Comparison of ENCODE assay signal across 8 mouse cellular contexts in the genomic region with DNA sequence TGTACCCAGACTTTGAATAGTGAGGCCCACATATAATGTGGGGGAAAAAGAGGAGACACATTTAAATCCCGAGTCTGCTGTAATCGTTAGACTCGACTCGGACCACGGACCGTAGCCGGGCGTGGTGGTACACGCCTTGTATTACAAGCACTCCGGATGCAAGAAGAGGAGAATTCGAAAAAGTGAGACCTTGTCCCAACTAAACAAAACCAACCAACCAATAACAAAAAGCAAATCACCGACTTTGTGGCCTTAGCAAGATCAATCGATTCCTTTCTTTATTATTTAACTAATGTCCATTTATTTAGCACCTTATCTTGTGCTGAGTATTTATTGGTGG. TPM values are rescaled to one million over a fixed set of nuclear protein-coding genes. Genes with fewer than 3 reads are reported as not detected.
DNase-seq lines count a peak whose midpoint lies in the region; ATAC-seq lines count a peak whose summit lies in the region.

No protein-coding gene starts in this region.

- peak overlapping the region; percentile 70 for H3K4me2 ChIP-seq in liver, embryonic 16.5 days (ENCODE audit: low read depth, low read length)

- WGBS in liver, embryonic 16.5 days (ENCODE audit: insufficient replicate concordance) = under 1% methylated on average over 13 of the region's 13 CpGs

- H3K9ac ChIP-seq in liver, embryonic 16.5 days (ENCODE audit: low read depth, low read length) = peak overlapping the region; percentile 99

- H3K9me3 ChIP-seq in liver, embryonic 16.5 days (replicated peaks; ENCODE audit: control insufficient read depth, low read length) = no peaks in the 10 kb centered on the region

- H3K4me1 ChIP-seq in liver, embryonic 16.5 days (ENCODE audit: control insufficient read depth, low read depth, low read length) = peaks cover 35% of the 10 kb centered on the region

- H3K36me3 ChIP-seq in liver, embryonic 16.5 days (ENCODE audit: control insufficient read depth, insufficient read depth) = peaks cover 36% of the 10 kb centered on the region

- DNase-seq in kidney, adult 9 months = peak; percentile 24
- no peak for DNase-seq in kidney, adult 8-10 months
- peak; percentile 14 for DNase-seq in Muller cell, postnatal 12 days (ENCODE audit: inconsistent ontology term)
- DNase-seq in forelimb bud, embryonic 11.5 days (ENCODE audit: low read depth, low spot score) = peak; percentile 20
- DNase-seq in adrenal gland, postnatal 25 days = no peak
- DNase-seq in urinary bladder, postnatal 14 days (ENCODE audit: low spot score) = no peak

- peak overlapping the region; percentile 96 for H3K4me3 ChIP-seq in liver, embryonic 16.5 days (ENCODE audit: low read depth, low read length)

- H3K27ac ChIP-seq in liver, embryonic 16.5 days (ENCODE audit: low read length) = peak overlapping the region; percentile 94

- no peak for ATAC-seq in liver, embryonic 16.5 days (ENCODE audit: low read depth)
- ATAC-seq in CD4-positive, CD25-positive, alpha-beta regulatory T cell, adult 4 months = no peak

- no peaks in the 10 kb centered on the region for H3K27me3 ChIP-seq in liver, embryonic 16.5 days (ENCODE audit: control insufficient read depth, insufficient read depth, low read depth, low read length)

RNA-seq across cellular contexts. Expression of a gene that starts 0.9 kb away (rescaled TPM):
- 49.2 and 50.0 TPM in 2 replicates for polyA plus RNA-seq in liver, embryonic 16.5 days (2015; fragmentation: Nextera tagmentation; extraction: Ambion mirVana)
- total RNA-seq in adrenal gland, postnatal 25 days (2021) = 152 and 164 TPM in 2 replicates
- polyA plus RNA-seq in CD4-positive, CD25-positive, alpha-beta regulatory T cell, adult 4 months (2017; shearing (Covaris generic)) = 10 to 100 TPM; 15.5 to 28.1 TPM

RNA-seq across cellular contexts. Expression of a gene that starts 2.4 kb away (rescaled TPM):
- 48.6 and 55.8 TPM in 2 replicates for polyA plus RNA-seq in liver, embryonic 16.5 days (2015; fragmentation: Nextera tagmentation; extraction: Ambion mirVana)
- 95.0 and 105 TPM in 2 replicates for total RNA-seq in adrenal gland, postnatal 25 days (2021)
- polyA plus RNA-seq in CD4-positive, CD25-positive, alpha-beta regulatory T cell, adult 4 months (2017; shearing (Covaris generic)) = 10 to 100 TPM; 53.8 to 73.8 TPM

RNA-seq across cellular contexts. Expression of a gene that starts 9.2 kb away (rescaled TPM):
- 17.7 and 17.8 TPM in 2 replicates for polyA plus RNA-seq in liver, embryonic 16.5 days (2015; fragmentation: Nextera tagmentation; extraction: Ambion mirVana)
- 71.1 and 78.3 TPM in 2 replicates for total RNA-seq in adrenal gland, postnatal 25 days (2021)
- 10 to 100 TPM; 15.0 to 30.1 TPM for polyA plus RNA-seq in CD4-positive, CD25-positive, alpha-beta regulatory T cell, adult 4 months (2017; shearing (Covaris generic))

RNA-seq across cellular contexts. Expression of a gene that starts 13.2 kb away (rescaled TPM):
- polyA plus RNA-seq in liver, embryonic 16.5 days (2015; fragmentation: Nextera tagmentation; extraction: Ambion mirVana) = not detected in 2 replicates
- not detected in 2 replicates for total RNA-seq in adrenal gland, postnatal 25 days (2021)
- not detected for polyA plus RNA-seq in CD4-positive, CD25-positive, alpha-beta regulatory T cell, adult 4 months (2017; shearing (Covaris generic))

RNA-seq across cellular contexts. Expression of a gene that starts 32.4 kb away (rescaled TPM):
- polyA plus RNA-seq in liver, embryonic 16.5 days (2015; fragmentation: Nextera tagmentation; extraction: Ambion mirVana) = 10.3 and 10.4 TPM in 2 replicates
- 17.7 and 21.7 TPM in 2 replicates for total RNA-seq in adrenal gland, postnatal 25 days (2021)
- polyA plus RNA-seq in CD4-positive, CD25-positive, alpha-beta regulatory T cell, adult 4 months (2017; shearing (Covaris generic)) = 1 to 10 TPM; 3.2 to 4.9 TPM

Comparison
In these comparisons a context has a peak if more than half of its experiments do, and no peak if none do; other contexts are left out.
1. DNase-seq: peak in kidney, adult 9 months (single experiment), Muller cell, postnatal 12 days (single experiment) and forelimb bud, embryonic 11.5 days (single experiment); none in kidney, adult 8-10 months (0 of 2), adrenal gland, postnatal 25 days (single experiment) and urinary bladder, postnatal 14 days (single experiment).